Mouse (Mus musculus) liver, postnatal 0 days (tissue): ENCODE data around the gene Kif23.

Experiments
- CTCF ChIP-seq: sonication (generic); IDR thresholded peaks from 2 replicates; pipeline ENCODE4 v1.5.1; 2016; ENCODE audit warnings: antibody characterized with exemption, low read depth
- EP300 ChIP-seq: IDR thresholded peaks from 2 replicates; pipeline ENCODE4 v1.6.1; 2016; ENCODE audit warnings: antibody characterized with exemption, low read depth, mild to moderate bottlenecking

DNA sequence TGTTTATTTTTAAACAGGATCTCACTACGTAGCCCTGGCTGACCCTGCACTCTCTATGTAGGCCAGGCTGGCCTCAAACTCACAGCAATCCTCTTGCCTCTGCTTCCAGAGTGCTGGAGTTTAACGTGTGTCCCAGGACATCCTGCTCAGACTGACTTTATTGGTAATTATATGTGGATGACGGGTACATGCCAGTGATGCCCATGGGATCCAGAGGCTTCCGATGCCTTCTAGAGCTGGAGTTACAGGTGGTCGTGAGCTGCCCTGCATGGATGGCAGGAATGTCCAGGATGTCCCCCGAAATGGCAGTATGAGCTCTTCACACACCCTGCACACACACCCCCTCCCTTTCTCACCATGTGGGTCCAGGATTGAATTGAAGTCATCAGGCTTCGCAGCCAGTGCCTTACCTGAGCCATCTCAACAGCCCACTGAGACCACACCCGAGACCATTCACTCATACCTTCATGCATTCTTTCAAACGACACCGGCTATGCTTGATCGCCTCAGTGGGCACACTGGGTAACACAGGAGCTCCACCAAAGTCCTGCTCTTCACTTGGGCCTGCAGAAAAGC lies 37.7 kb downstream of the Kif23 start:
- TF ChIP-seq CTCF (no peak), EP300 (no peak)
